Mouse (Mus musculus) naive thymus-derived CD4-positive, alpha-beta T cell, adult 5 months (primary cell): ENCODE results near the gene Siglech. TPM values are rescaled to one million over a fixed set of nuclear protein-coding genes. Genes with fewer than 3 reads are reported as not detected.

Experiments used
- polyA plus RNA-seq: library from polyadenylated mRNA; unstranded; fragments of 100-300 nt; shearing (Covaris generic); gene quantifications from one replicate; pipeline ENCODE4 v1.2.1, GENCODE M21; 2017

Gene Siglech
- polyA plus RNA-seq: not detected

DNA sequence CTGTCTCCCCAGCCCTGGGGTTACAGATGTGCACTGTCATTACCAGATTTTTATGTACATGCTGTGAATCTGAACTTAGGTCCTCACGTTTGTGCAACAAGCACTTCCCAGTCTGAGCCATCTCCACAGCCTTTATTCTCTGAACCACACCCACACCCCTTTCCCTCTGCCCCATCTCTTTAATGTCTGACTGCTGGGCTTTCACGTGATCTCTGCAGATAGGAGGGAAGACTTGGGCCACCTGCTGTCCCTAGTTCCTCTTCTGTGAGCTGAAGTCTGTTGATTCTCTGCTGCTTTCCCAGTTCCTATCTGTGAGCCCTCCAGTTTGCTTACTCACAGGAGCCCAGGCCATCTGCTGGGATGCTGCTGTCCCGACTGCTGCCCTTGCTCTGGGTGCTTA, at the start of gene Siglech:
Siglech (plus strand) TSS at position 253 of the 400 bp plus-strand sequence.

GRCm38 (mm10) chr7:55793952-55794603, 26.1 kb downstream of the Siglech start, which contains the start of gene Tubgcp5:
TSS of gene Tubgcp5 (plus strand) at chr7:55794154.

Other genes with a start within 250 kb of the Siglech start
- gene Tubgcp5, start 26.0 kb downstream of the Siglech start, polyA plus RNA-seq: 19.7 TPM
- gene Cyfip1, start 73.6 kb downstream of the Siglech start, polyA plus RNA-seq: 4.7 TPM
- 57.9 TPM for gene Nipa2, start 194.3 kb downstream of the Siglech start, polyA plus RNA-seq